9 mouse cellular contexts compared by ENCODE assay signal in genomic region chr17:49243419-49243818, GRCm38 (mm10).
DNase-seq lines count a peak whose midpoint lies in the region; ATAC-seq lines count a peak whose summit lies in the region.
"Had no signal": no experiment of that assay in that cellular context is flagged by ENCODE, and none has a peak within 500 bp of the region (broad histone marks: within the 10 kb centered on the region; RNA-seq: fewer than 3 reads in every experiment).

No protein-coding gene starts in this region.

- 61% methylated on average over 2 of the region's 2 CpGs for WGBS in kidney, embryonic 16.5 days
- WGBS in liver, embryonic 12.5 days (ENCODE audit: insufficient replicate concordance), result 51% methylated on average over 2 of the region's 2 CpGs

- H3K36me3 ChIP-seq in kidney, embryonic 16.5 days (ENCODE audit: insufficient read depth, low read length), result no peaks in the 10 kb centered on the region
- no peaks in the 10 kb centered on the region for H3K36me3 ChIP-seq in liver, embryonic 12.5 days
- H3K36me3 ChIP-seq: liver, embryonic 13.5 days had no signal

- ATAC-seq in kidney, embryonic 16.5 days (ENCODE audit: low FRiP score, low TSS enrichment), result 0 out of 2 replicates have a peak, but pooled peaks have one; percentile 42
- ATAC-seq in liver, embryonic 12.5 days, result no peak

- H3K4me1 ChIP-seq in kidney, embryonic 16.5 days (ENCODE audit: insufficient read depth, low read length), result peaks cover 4% of the 10 kb centered on the region; the same call in 1 of the 2 replicates
- H3K4me1 ChIP-seq in liver, embryonic 12.5 days, result no peaks in the 10 kb centered on the region
- H3K4me1 ChIP-seq: liver, embryonic 13.5 days had no signal

- H3K9ac ChIP-seq in kidney, embryonic 16.5 days (replicated peaks; ENCODE audit: low read length), result no peak overlapping the region
- H3K9ac ChIP-seq in liver, embryonic 12.5 days, result no peak overlapping the region
- H3K9ac ChIP-seq: liver, embryonic 13.5 days had no signal

- H3K9me3 ChIP-seq in kidney, embryonic 16.5 days (ENCODE audit: low read length), result no peaks in the 10 kb centered on the region
- H3K9me3 ChIP-seq in liver, embryonic 12.5 days (replicated peaks), result no peaks in the 10 kb centered on the region
- H3K9me3 ChIP-seq: liver, embryonic 13.5 days had no signal

- peak; percentile 83 to 85 for DNase-seq in right cerebral cortex, postnatal 10 days (ENCODE audit: low spot score in 2 of 2)
- no peak for DNase-seq in right cerebral cortex, adult 18-20 months
- DNase-seq in frontal cortex, postnatal 10 days (ENCODE audit: low spot score in 2 of 2), result peak; percentile 35 to 45
- DNase-seq in lung, postnatal 25 days (ENCODE audit: low spot score), result peak; percentile 9
- no peak for DNase-seq in yolk sac, embryonic 10.5 days (ENCODE audit: low spot score)
- DNase-seq in gastrocnemius, adult 8-10 months (ENCODE audit: low spot score in 2 of 2), result no peak
- DNase-seq: liver, embryonic 13.5 days had no signal

- H3K4me3 ChIP-seq in kidney, embryonic 16.5 days (ENCODE audit: low read length), result no peak overlapping the region
- no peak overlapping the region for H3K4me3 ChIP-seq in liver, embryonic 12.5 days
- H3K4me3 ChIP-seq: liver, embryonic 13.5 days had no signal

- H3K4me2 ChIP-seq in kidney, embryonic 16.5 days (replicated peaks; ENCODE audit: low read depth, low read length), result no peak overlapping the region
- H3K4me2 ChIP-seq in liver, embryonic 12.5 days, result no peak overlapping the region
- H3K4me2 ChIP-seq: liver, embryonic 13.5 days had no signal

- peak overlapping the region; percentile 28; the same call in 1 of the 2 replicates for H3K27ac ChIP-seq in kidney, embryonic 16.5 days (ENCODE audit: low read length)
- H3K27ac ChIP-seq in liver, embryonic 12.5 days, result no peak overlapping the region
- H3K27ac ChIP-seq: liver, embryonic 13.5 days had no signal

- H3K27me3 ChIP-seq in kidney, embryonic 16.5 days (ENCODE audit: insufficient read depth, low read length), result no peaks in the 10 kb centered on the region
- no peaks in the 10 kb centered on the region for H3K27me3 ChIP-seq in liver, embryonic 12.5 days (replicated peaks)
- H3K27me3 ChIP-seq: liver, embryonic 13.5 days had no signal

Comparison
In these comparisons a context has a peak if more than half of its experiments do, and no peak if none do; other contexts are left out.
1. DNase-seq: peak in right cerebral cortex, postnatal 10 days (2 of 2), frontal cortex, postnatal 10 days (2 of 2) and lung, postnatal 25 days (single experiment); none in right cerebral cortex, adult 18-20 months (single experiment), yolk sac, embryonic 10.5 days (single experiment) and gastrocnemius, adult 8-10 months (0 of 2).